Mouse (Mus musculus) CD4-positive, CD25-positive, alpha-beta regulatory T cell, adult 4 months (primary cell): ENCODE measurements at regions not wholly inside any gene's neighbourhood (a gene's known extent, or its start where the extent isn't known, plus 50 kb on each side); places are given as distances from the start of the nearest gene placed in this dataset.
A peak's percentile ranks its signal among the peaks of the same experiment; 100 is the strongest.
"Not testable (repeated sequence)": the region's sequence is repeated elsewhere in the genome, so short reads cannot be mapped to it uniquely, and the experiment has no call there.

Experiments used
- ATAC-seq: one replicate; pipeline ENCODE4 v1.8.0; 2017

DNA sequence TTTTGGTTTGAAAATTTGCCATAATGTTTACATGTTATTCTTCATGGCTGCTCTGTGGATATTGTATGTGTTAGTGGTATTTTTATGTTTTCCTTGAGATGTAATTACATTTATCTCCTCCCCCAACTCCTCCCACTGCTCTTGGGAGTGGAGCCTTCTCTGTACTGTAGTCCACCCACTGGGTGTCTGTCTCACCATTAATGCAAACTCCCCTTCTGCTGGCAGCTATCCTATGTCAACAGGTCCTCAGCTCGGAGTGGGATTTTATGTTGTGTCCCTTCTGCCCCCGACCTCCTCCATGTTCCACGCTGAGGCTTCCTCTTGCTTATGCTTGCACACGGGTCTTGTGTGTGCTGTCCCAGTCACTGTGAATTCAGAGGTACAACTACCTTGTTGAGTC is 330.3 kb upstream of the Tmc3 start:
- ATAC-seq: no peak

DNA sequence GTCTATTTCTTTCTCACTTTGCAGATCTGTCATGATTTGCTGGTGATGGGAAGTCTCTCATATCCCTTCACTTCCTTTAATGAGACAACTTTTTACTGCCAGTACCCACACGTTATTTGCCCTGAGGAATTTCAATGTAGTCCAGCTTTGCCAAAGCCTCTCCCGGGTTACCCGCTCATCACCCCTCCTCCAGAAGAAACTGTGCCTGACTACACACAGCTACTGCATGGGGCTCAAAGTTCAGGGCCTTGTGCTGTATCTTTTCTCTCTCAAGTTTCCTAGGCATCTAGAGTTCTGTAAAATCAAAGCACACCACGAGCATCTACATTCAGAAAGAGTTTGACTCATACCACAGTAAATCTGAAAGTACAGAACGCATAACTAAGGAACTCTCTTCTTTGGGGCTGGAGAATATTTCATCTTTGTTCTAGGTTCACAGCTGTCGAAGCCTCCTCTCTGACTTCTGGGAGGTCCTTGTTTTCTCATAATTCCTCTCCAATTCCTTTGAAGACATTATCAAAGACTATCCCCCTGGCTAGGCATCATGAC is 328.4 kb upstream of the Tmc3 start:
- ATAC-seq: no peak

DNA sequence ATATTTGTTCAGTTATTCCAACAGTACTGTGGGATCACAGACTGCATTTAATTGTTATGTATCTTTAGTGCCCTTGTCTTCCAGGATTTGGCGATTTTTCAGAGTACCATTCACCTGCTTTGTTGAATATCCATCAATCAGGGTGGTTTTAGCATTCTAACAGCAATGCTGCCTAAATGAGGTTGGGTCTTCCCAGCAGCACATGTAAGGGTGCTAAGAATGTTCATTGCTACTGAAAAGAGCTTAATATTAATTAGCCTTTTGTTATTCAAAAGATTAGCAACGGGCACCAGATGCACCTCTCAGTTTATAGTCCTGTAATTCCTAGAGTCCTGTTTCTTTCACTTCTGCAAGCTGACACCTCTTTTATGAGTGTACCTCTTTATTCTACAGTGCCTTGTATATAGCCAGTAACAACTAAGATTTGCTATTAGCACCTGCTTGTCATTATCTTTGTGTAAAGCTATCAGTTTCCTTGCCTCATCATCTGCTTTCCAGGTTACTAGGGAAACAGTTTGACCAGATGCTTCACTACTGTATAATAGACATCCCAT is 326.3 kb upstream of the Tmc3 start:
- no peak for ATAC-seq

DNA sequence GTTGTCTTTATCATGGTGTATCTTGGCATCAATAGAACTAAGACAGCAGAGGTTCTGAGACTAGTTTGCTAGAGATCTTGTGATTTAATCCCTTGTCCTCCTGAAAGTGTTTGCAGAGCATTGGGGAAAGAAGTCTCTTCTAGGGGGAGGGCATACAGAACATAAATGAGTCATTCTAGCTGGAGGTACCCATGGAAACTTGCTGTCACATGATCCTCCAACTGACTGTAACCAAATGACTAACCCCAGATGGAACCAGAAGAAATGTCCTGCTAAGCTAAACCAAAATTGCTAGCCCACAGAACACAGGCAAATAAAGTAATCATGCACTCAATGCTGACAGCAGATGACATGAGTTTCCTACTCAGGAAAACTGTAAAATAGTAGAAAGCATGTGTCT is 323.2 kb upstream of the Tmc3 start:
- ATAC-seq: peak; percentile 61

DNA sequence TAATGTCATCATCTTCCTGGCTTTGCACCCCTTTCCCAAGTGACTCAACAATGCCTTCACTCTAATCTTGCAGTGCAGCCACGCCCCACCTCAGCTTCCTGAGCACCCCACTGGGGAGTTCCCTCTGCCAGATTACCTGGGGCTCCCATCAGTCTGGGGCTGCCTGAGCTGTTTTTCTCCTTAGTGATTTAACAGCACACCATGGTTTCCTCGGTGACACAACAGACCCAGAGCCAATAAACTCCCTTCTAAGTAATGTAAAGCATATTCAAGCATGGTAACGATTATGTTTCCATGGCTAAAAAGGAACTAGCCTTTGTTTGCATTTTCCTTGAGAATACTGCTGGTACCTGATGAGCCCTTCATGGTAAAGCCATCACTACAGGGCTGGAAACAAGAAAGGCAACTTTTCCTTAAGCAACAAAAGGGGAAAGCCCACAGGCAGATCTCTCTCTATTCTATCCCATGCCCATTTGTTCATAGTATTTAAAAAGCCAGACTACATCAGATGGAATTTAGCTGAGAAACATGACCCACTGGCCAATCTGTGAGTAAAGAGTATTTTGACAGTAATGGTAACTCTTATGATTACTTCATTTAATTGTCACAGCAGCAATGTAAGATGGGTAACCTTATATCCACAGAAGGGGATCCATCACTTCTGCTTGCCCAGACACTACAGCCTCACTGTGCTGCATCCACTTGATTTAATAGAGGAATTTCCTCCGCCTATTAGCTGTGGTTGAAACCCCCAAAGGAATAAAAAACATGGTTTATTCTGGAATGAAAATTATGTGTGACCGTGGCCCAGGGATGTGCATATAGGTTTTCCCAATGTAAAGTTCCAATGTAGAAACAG is 294.6 kb upstream of the Tmc3 start:
- no peak for ATAC-seq

DNA sequence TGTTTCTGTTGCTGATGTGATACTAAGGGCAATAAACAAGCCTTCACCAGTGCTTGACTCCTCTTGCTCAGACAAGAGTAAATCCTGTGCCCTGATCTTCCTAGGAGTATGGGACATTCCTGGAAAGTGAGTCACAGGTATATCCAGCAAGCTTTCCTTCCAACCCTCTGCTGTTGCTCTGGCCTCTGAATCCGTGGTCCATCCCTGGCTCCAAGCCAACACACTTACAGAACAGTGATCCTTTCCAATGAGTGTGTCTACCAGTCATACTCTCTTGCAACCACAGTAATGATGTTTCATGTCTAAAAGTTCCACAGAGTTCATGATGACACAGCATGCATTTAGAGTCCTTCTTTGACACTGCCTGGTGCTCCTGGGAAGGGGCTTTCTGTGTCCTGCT is 277.6 kb upstream of the Tmc3 start:
- no peak for ATAC-seq

DNA sequence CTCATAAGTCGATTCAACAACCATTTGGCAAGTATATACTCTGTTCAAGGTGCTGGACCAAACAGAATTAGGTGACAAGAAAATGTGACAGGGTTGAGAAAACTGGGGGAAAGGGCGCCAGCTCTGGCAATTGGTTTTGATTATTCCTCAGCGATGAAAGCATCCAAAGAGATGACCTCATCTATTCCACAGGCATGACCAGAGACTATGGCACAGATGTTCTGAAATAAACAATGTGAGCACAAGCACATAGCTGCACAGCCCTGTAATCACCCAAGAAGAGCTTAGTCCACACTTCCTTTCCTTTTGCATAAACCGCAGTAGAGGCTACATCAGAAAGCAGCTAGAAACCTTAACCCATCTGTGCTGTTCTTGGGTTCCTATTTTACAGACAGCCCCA is 272.6 kb upstream of the Tmc3 start:
- no peak for ATAC-seq

DNA sequence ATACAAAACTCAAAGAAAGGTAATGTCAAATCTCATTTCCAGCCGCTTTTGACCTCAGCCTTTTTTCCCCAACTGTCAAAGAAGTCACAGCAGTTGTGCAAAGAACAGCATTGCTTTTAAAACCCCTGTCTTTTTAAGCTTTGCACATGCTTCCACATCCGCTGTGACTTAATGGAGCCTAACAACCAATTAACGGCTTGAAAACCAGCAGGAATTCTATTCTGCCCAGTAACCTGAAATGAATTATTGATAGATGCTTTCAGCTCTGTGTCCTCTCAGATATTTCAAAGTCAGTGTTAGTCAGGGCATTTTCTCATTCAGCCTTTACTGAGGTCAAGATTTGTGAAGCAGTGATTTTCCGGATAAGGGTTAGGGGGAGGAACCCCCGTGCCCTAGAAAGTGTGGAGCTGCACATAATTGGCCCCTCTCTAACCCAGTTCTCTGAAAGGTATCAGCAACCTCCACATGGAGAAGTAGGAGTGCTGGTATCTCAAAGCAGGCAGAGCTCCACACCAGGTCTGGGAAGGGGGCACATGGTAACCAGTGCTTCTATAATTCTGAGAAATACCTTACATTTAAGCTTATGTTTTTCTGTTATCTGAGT is 254.8 kb upstream of the Tmc3 start:
- no peak for ATAC-seq

DNA sequence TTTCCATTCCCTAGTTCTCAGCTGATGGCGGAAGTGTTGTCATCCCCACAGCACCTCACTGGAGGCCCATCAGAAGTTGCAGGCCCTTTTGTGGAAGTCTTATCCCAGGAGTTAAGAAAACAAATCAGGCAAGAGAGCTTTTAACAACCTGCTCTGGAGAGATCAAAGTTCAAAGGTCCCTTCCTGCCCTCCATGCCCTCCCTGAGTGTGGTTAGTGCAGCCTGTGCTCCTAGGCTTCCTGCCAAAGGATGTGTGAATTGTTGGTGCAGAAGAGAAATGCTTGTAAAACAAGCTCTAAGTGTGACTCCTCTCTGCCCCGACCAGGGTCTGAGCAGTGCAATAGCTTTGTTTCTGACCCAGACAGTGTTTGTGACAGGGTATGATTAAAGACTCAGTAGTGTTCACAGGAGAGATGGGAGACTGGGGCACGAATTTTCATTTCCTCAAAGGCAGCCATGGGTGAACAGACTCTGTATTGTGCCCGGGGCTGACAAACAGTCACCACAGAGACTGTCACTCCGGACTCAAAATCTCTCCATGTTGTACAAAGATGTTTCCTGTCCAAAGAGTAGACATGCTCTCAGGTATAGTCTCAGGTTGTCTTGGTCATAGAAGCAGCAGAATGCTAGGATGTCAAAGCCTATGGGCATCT is 237.5 kb upstream of the Tmc3 start:
- no peak for ATAC-seq

DNA sequence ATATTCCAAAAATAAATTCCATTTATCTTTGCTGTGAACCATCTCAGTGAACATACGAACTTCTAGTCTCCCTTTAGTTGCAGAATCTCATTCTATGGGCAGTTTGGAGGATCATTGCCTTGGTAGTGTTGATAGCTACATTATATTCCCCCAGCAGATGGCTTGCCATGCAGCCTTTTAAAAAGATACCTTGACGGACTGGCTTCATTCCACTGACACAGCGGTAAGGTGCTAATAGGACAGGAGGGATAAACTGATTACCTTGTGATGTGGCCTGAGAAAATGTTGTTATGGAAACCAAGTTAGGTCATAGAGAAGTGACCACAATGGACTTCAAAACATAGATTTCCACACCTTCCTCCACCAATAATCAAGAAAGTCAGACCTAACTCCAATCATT is 215.5 kb upstream of the Tmc3 start:
- no peak for ATAC-seq

DNA sequence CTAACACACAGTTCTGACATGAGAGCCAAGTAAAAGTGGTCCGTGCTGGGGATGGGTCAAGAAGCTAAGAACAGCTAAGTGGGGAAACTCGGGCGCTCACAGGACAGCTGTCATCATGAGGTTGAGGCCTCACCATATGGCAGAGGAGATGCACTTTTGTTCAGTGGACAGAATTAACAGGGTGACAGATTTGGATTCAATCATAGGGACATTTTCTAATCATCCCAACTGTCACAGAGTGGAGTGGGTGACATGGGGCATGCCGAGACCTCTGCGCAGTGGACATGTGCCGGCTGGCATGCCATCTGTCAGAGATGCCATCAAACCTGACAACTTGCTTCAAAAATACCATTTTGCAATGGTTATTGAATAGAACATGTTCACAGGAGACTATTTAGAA is 215.1 kb upstream of the Tmc3 start:
- ATAC-seq: no peak

DNA sequence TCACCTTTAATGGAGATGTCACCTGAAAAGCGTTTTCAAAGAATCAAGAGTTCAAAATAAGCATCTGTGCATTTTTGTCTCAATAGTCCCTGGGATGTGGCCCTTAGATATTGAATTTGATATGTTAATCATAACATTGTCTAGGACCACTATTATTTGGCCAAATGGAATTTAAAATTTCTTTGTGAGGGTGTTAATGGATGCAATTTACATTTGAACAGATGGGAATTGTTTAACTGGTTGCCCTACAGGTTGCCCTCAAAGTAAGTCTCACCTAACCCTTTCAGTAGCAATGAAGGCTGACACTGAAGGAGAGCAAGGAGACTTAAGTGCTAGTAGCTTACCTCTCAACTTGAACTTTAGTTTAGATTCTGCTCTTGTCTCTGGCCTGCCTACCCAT is 207.9 kb upstream of the Tmc3 start:
- ATAC-seq: no peak

DNA sequence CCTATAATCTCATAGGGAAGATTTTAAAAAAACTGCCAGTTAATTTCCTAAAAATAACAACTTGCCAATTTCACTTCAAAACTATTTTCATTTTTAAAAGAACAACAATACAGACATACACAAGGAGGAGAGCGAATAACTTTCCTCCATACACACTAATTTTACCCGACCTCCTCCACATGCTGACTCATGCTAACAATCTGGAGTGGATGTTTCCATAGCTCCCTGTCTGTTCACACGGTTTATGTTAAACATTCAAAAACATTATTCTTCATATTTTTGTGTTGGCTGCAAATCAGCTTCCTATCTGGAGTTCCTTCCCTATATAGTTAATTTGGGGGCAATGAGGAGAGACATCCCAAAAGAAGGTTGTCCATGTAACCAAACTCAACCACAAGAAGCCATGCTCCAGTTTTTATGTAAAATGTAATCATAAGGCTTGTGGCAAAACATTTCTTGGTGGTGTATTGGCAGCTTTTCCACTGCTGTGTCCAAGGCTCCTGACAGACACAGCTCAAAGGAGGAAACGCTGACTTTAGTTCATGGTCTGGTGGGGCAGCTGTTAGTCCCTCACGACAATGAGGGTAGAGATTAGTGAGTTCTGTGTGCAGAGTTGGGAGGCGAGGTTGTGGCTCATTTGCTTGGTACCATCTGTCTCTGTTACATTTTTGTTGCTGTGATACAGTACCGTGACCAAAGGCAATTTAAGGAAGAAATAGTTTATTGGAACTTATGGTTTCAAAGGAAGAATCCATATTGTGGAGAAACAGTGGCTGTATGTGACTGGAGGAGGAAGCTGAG is 203.1 kb upstream of the Tmc3 start:
- ATAC-seq: no peak

DNA sequence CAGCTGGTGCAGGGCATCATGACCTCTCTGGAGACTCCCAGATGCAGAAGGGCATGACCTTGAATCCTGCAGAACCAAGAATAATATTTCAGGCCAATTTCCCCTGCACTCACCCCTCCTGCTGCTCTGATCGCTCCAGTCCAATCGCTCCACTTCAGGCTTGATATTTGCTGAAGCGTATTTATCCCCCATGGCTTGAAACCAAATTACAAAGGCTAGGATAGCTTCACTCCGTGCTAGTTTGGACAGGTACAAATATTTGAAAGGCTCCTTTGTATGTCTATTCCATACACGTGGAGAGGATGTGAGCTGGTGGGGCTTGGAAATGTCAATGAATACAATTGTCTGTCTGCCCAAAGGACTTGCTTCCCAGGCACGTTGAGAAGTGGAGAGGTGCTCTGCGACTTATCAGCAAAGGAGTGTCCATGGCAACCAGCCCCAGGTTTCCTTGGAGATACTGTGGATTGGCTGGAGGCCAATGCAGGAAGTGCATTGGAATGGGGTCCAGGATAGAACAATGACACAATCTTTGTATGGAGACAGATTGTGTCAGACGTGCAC is 201.8 kb upstream of the Tmc3 start:
- no peak for ATAC-seq

DNA sequence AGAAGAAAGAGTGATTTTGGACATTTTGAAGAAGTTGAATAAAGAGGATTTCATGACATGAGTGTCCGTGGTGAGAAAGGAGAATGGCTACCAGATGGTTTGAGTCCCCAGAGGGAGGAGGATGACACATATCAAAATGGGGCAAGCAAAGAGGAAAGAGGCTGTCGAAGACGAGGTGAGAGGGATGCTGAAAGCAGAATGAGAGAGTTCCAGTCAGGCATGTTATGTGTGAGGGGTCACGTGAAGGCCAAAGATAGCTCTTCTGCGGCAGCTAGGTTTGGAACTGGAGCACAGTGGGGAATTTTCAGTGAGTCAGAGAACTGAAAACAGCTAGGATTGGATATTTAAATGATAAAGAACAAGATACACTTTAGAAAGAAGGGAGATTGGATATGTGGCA is 193.3 kb upstream of the Tmc3 start:
- ATAC-seq: no peak

DNA sequence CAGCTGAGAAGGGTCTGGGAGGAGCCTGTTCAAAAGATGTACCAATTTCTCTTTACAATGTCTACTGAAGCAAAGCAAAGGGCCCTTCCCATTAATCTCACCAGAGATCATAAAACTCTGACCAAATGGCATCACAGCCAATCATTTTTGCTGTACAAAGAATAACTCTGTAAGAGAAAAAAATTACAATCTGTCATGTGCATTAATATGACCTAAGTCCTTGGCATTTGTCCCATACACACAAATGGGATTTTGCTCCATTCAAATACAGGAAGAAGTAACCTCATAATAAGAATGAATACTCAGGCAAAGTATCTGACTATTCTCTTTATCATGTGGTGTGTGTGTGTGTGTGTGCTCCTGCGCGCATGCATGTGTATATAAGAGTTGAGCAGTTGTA is 192.5 kb upstream of the Tmc3 start:
- no peak for ATAC-seq

DNA sequence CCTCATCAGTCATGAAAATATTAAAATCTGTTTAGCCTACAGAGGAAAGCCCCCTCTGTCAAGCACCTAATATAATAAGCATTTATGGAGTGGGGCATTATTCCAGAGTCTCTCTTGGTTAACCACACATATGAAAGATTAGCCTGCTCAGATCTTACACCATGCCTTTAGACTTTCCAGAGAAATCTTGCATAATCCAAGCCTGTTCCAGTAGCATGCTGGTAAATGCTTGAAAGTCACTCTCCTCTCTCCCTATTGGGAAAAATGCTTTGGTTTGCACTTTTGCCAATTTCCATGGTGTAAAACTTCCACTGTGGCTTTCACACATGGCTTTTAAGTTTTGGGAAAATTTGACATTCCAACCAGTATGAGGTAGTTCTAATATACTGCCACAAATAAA is 192.1 kb upstream of the Tmc3 start:
- ATAC-seq: no peak

DNA sequence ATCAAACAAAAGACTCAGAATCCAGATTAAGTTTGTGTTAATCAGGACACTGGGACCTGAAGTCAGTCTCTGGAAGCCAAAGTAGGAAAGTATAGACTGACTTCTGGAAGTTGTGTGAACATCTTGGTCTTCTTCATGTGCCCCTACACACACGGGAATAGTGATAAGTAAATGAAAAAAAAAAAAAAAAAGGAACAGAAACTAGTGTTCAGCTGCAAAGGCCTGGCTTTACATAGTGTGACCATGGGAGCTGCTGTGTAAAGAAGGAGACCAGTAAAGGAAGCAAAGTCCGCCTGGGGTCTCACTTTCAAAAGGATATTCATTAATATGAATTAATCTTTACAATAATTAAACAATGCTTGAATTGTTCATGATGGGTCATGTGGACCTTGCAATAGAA is 190.6 kb upstream of the Tmc3 start:
- ATAC-seq: no peak

DNA sequence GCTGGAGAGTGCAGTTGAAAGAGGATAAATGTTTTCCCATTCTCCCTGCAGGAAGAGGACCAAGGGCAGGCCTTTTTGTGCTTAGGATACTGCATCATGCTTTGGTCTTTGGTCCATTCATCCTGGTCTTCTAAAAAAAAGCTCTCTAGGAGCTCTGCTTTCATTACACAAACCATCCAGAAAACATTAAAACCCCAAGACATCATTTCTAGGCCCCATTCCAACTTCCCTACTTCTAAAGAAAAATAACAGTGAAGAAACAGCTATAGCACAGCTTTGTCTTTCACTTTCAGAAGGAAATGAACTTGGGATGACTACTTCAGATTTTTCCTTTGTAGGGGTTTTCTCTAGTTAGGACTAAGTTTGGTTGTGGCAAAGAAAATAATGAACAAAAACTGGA is 185.1 kb upstream of the Tmc3 start:
- no peak for ATAC-seq

DNA sequence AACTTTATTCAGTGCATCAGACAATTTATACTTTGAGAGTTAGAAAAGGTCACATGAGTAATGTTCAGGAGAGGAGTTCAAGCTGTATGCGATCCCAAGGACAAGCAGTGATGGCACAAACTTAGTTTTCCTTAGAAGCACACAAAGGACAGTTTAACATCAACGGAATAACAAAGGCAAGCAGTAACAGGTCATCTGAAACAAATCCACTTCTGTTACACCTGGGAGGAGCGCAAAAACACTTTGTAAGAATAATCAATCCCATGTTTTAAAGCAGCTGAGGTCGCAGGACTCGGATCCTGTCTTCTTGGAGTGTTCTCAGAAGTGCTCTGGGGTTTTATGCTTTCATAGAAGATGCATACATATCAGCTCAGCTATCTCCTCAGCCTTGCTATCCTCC is 183.7 kb upstream of the Tmc3 start:
- no peak for ATAC-seq

DNA sequence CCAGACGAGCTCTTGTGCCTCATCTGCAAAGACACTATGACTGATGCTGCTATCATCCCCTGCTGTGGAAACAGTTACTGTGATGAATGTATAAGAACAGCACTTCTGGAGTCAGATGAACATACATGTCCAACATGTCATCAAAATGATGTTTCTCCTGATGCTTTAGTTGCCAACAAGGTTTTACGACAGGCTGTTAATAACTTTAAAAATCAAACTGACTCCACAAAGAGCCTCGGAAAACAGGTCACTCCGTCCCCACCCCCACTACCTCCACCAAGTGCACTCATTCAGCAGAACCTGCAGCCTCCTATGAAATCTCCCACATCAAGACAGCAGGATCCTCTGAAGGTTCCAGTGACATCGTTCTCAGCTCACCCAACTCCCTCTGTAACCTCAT is 172.0 kb upstream of the Tmc3 start:
- not testable (repeated sequence) for ATAC-seq

DNA sequence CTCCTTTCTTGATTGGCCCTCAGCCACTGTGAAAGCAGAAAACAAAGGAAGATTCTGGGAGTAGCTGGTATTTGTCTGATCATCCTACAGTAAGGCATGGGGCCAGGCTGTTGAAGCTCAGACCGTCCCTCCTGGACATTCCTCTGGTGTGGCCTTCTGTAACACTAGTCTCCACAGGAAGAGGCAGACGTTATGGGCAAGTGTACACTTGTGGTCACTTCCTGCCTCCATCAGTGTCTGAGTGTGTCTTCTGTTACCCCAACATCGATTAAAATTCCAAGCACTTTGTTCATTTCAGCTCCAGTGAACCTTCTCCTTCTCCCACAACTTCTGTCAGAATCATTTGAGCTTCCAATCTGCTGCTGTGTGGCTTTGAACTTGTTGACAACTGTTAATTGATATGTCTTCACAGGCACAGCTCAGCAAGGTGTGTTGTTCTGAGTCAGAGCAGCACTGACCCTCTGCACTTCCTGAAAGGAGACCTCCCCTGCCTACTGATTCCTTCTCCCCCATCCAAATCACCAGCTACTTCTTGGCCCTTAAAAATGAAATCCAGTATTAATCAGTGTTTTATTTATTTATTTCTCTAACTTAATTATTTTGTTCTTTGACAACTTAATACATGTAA is 154.7 kb upstream of the Tmc3 start:
- ATAC-seq: no peak
